Mouse (Mus musculus) ES-Bruce4 (cell line): ENCODE measurements around the gene Actn4. TPM values are rescaled to one million over a fixed set of nuclear protein-coding genes. Genes with fewer than 3 reads are reported as not detected.

Experiments
- H3K27ac ChIP-seq: 2 replicates; pipeline ENCODE4 v1.5.1; 2012; ENCODE audit warnings: low read length, inconsistent platforms; ENCODE audit not compliant: insufficient read depth
- H3K27me3 ChIP-seq: 2 replicates; pipeline ENCODE4 v1.6.1; 2012; ENCODE audit warnings: mild to moderate bottlenecking, low read length, inconsistent platforms; ENCODE audit not compliant: control insufficient read depth, poor library complexity, insufficient read depth, severe bottlenecking
- H3K36me3 ChIP-seq: 2 replicates; pipeline ENCODE4 v1.6.1; 2012; ENCODE audit warnings: inconsistent platforms, mild to moderate bottlenecking, low read length, moderate library complexity; ENCODE audit not compliant: control insufficient read depth, poor library complexity, insufficient read depth, severe bottlenecking
- H3K4me1 ChIP-seq: one replicate; pipeline ENCODE4 v1.8.1; 2011; ENCODE audit warnings: low read length; ENCODE audit not compliant: control insufficient read depth, insufficient read depth
- H3K4me3 ChIP-seq: 2 replicates; pipeline ENCODE4 v1.5.1; 2011; ENCODE audit warnings: low read depth, mild to moderate bottlenecking, low read length
- H3K9ac ChIP-seq: 2 replicates; pipeline ENCODE4 v1.6.1; 2012; ENCODE audit warnings: low read depth, mild to moderate bottlenecking, inconsistent platforms; ENCODE audit not compliant: poor library complexity, severe bottlenecking
- H3K9me3 ChIP-seq: replicated peaks from 2 replicates; pipeline ENCODE4 v1.6.1; 2012; ENCODE audit warnings: mild to moderate bottlenecking, low read length, inconsistent platforms; ENCODE audit not compliant: control insufficient read depth, poor library complexity, insufficient read depth, severe bottlenecking
- CTCF ChIP-seq: IDR thresholded peaks from one replicate; pipeline ENCODE4 v1.8.1; 2011; ENCODE audit warnings: low read depth, low read length
- EP300 ChIP-seq: IDR thresholded peaks from 2 replicates; pipeline ENCODE4 v1.6.1; 2011; ENCODE audit warnings: low read depth, low read length; ENCODE audit not compliant: insufficient read depth
- POLR2A ChIP-seq: IDR thresholded peaks from one replicate; pipeline ENCODE4 v1.8.1; 2011; ENCODE audit warnings: low read length; ENCODE audit not compliant: insufficient read depth
- polyA plus RNA-seq: library from polyadenylated mRNA; stranded (reverse); fragments of >200 nt; gene quantifications from 2 replicates; pipeline ENCODE4 v1.2.4, GENCODE M21; 2011; ENCODE audit warnings: low read depth; ENCODE audit not compliant: missing spikeins, insufficient read depth, insufficient read length

Gene Actn4
- polyA plus RNA-seq, 1 experiment, result 318 TPM

GRCm38 (mm10) chr7:28866769-28867507 is 95.2 kb downstream of the Actn4 start:
- no peaks in the 10 kb centered on the region for H3K9me3 ChIP-seq
- no peaks in the 10 kb centered on the region for H3K36me3 ChIP-seq
- peaks cover 10% of the 10 kb centered on the region for H3K4me1 ChIP-seq
- H3K27ac ChIP-seq, result no peak overlapping the region
- TF ChIP-seq POLR2A, result no peak
- no peak for TF ChIP-seq CTCF
- no peak for TF ChIP-seq EP300
- H3K4me3 ChIP-seq, result peak overlapping the region; percentile 5; the same call in 1 of the 2 replicates
- peak overlapping the region; percentile 40 for H3K9ac ChIP-seq
- H3K27me3 ChIP-seq, result no peaks in the 10 kb centered on the region

- no peaks in the 10 kb centered on the region for H3K36me3 ChIP-seq
- H3K4me3 ChIP-seq, result peak overlapping the region; percentile 45
- TF ChIP-seq POLR2A, result peak; percentile 21
- no peak for TF ChIP-seq EP300
- no peaks in the 10 kb centered on the region for H3K9me3 ChIP-seq
- no peak overlapping the region for H3K27ac ChIP-seq
- H3K9ac ChIP-seq, result peak overlapping the region; percentile 24
- H3K27me3 ChIP-seq, result no peaks in the 10 kb centered on the region
- peaks cover 10% of the 10 kb centered on the region for H3K4me1 ChIP-seq
Measured at GRCm38 (mm10) chr7:28865481-28866300, 96.4 kb downstream of the Actn4 start.

GRCm38 (mm10) chr7:28864288-28864750 is 97.8 kb downstream of the Actn4 start:
- Histone ChIP-seq H3K36me3 (no peaks in the 10 kb centered on the region), H3K4me3 (no peak overlapping the region), H3K27me3 (no peaks in the 10 kb centered on the region), H3K9me3 (no peaks in the 10 kb centered on the region), H3K4me1 (peaks cover 10% of the 10 kb centered on the region), H3K9ac (no peak overlapping the region), H3K27ac (no peak overlapping the region)
- TF ChIP-seq EP300 (no peak), POLR2A (no peak), CTCF (no peak)

- H3K4me1 ChIP-seq, result peaks cover 10% of the 10 kb centered on the region
- no peaks in the 10 kb centered on the region for H3K27me3 ChIP-seq
- no peak within 1 kb of the TSS for H3K4me3 ChIP-seq
- H3K9ac ChIP-seq, result no peak within 1 kb of the TSS
- H3K36me3 ChIP-seq, result no peaks in the 10 kb centered on the region
- H3K27ac ChIP-seq, result no peak within 1 kb of the TSS
- H3K9me3 ChIP-seq, result no peaks in the 10 kb centered on the region
- TF ChIP-seq EP300 (no peak), POLR2A (no peak), CTCF (no peak)
Measured at GRCm38 (mm10) chr7:28863540-28863939, 98.6 kb downstream of the Actn4 start, which contains the start of gene Lgals7. Gene Lgals7, plus strand, starts transcription at chr7:28863853.

- Histone ChIP-seq H3K27me3 (no peaks in the 10 kb centered on the region), H3K36me3 (no peaks in the 10 kb centered on the region), H3K4me1 (peaks cover 10% of the 10 kb centered on the region), H3K9ac (no peak overlapping the region), H3K27ac (no peak overlapping the region), H3K9me3 (no peaks in the 10 kb centered on the region), H3K4me3 (no peak overlapping the region)
- no peak for TF ChIP-seq CTCF
- no peak for TF ChIP-seq EP300
- TF ChIP-seq POLR2A, result no peak
Measured at GRCm38 (mm10) chr7:28862817-28863499, 99.2 kb downstream of the Actn4 start.

GRCm38 (mm10) chr7:28860898-28861297 is 101.2 kb downstream of the Actn4 start:
- H3K4me1 ChIP-seq, result peaks cover 7% of the 10 kb centered on the region
- no peaks in the 10 kb centered on the region for H3K9me3 ChIP-seq
- peak; percentile 9 for TF ChIP-seq CTCF
- TF ChIP-seq EP300, result no peak
- H3K9ac ChIP-seq, result no peak overlapping the region
- H3K27me3 ChIP-seq, result no peaks in the 10 kb centered on the region
- H3K4me3 ChIP-seq, result no peak overlapping the region
- no peaks in the 10 kb centered on the region for H3K36me3 ChIP-seq
- no peak overlapping the region for H3K27ac ChIP-seq
